Mouse (Mus musculus) G1E (cell line): ENCODE measurements at regions not wholly inside any gene's neighbourhood (a gene's known extent, or its start where the extent isn't known, plus 50 kb on each side); places are given as distances from the start of the nearest gene placed in this dataset.

ENCODE experiments used
- ATAC-seq: 2 replicates; pipeline ENCODE4 v1.8.0; 2016; ENCODE audit warnings: mild to moderate bottlenecking; ENCODE audit not compliant: insufficient number of reproducible peaks, poor library complexity, low FRiP score, severe bottlenecking; ENCODE audit errors: extremely low read depth
- DNase-seq: peaks from one replicate; pipeline ENCODE4 v3.0.0; 2012; ENCODE audit warnings: low spot score
- H3K27me3 ChIP-seq: 2 replicates; pipeline ENCODE4 v1.6.1; 2012; ENCODE audit warnings: mild to moderate bottlenecking, low read length, inconsistent platforms; ENCODE audit not compliant: insufficient read depth
- H3K36me3 ChIP-seq: replicated peaks from 2 replicates; pipeline ENCODE3; 2012; ENCODE audit warnings: mild to moderate bottlenecking, inconsistent platforms
- H3K4me1 ChIP-seq: 2 replicates; pipeline ENCODE4 v1.6.1; 2012; ENCODE audit warnings: low read depth, low read length, inconsistent platforms, mixed read lengths; ENCODE audit not compliant: insufficient read depth
- H3K4me3 ChIP-seq: 2 replicates; pipeline ENCODE4 v1.5.1; 2012; ENCODE audit warnings: low read depth, mild to moderate bottlenecking, inconsistent platforms, low read length, moderate library complexity, mixed read lengths
- H3K9me3 ChIP-seq: replicated peaks from 2 replicates; pipeline ENCODE4 v1.6.1; 2012; ENCODE audit warnings: inconsistent platforms
- CTCF ChIP-seq: IDR thresholded peaks from 2 replicates; pipeline ENCODE4 v1.5.1; 2012; ENCODE audit warnings: low read depth, low read length, inconsistent platforms, mixed read lengths
- GATA1 ChIP-seq: IDR thresholded peaks from 2 replicates; pipeline ENCODE4 v1.6.1; 2012; ENCODE audit warnings: borderline replicate concordance, low read length, inconsistent platforms, mixed read lengths
- GATA2 ChIP-seq: IDR thresholded peaks from 2 replicates; pipeline ENCODE4 v1.6.1; 2012; ENCODE audit warnings: low read depth, low read length, inconsistent platforms, borderline replicate concordance
- POLR2AphosphoS5 ChIP-seq: IDR thresholded peaks from 2 replicates; pipeline ENCODE4 v1.6.1; 2012; ENCODE audit warnings: low read depth, low read length, inconsistent platforms; ENCODE audit not compliant: insufficient replicate concordance
- TAL1 ChIP-seq: conservative IDR thresholded peaks from 2 replicates; pipeline ENCODE4 v1.6.1; 2012; ENCODE audit warnings: low read depth, low read length, inconsistent platforms, mixed read lengths

DNA sequence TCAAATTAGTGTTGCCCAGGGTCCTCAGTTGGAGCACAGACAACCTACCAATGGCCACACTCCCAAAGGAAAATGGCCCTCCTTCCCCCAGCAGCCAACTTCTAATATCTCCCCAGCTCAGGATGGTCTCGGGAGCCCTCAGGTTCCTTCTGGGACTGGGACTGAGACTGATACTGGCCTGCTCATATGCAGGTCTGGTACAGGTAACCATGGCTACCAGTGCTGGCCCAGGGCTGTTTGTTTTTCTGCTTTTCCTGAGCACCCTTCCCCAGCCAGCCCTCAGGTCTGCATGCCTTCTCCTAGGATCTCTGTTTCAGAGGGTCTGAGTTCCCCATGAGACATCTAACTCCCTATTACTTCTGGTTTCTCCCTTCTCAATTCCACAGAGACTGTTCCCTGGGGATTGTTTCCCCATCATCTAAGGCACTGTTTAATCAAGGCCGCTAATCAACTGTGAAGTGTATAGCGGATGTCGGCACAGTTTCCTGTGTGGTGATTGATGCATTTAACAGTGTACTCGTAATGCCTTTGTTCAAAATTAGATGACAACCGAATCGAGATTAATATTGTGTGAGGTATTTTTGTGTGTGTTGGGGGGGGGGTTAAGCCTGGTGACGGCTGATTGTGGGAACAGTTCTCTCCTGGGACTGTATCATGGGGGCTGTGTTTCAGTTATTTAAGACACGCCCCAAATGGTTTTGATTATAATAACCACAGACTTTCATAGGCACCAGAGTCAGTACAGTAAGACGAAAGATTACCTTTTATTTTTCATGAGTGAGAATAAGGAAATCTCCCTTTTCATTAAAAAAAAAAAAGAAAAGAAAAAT is 120.8 kb upstream of the Lmcd1 start:
- DNase-seq (no peak), ATAC-seq (no peak)
- Histone ChIP-seq H3K36me3 (no peaks in the 10 kb centered on the region), H3K4me3 (no peak overlapping the region), H3K4me1 (no peaks in the 10 kb centered on the region), H3K27me3 (no peaks in the 10 kb centered on the region), H3K9me3 (peaks cover 34% of the 10 kb centered on the region)
- TF ChIP-seq CTCF (no peak), GATA2 (no peak), TAL1 (no peak), GATA1 (no peak), POLR2AphosphoS5 (no peak)

DNA sequence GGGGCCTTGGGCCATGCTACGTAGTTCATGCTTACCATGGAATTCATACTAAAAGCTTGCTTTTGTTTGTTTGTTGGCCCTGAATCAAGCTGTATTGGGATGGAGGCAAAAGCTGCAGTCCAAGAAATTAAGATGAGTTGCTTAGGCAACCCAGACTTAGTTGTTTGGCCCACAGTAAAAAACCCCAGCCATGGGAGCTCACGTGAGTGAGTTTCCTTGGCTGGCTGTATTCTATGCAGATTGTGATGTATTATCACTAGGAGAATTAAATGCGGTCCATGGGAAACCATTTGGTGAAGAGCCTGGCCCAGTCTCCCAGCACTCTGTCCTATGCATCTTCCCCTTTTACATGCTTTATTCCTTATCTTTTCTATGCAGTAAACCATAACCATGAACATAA is 106.1 kb upstream of the Lmcd1 start:
- DNase-seq (no peak), ATAC-seq (no peak)
- Histone ChIP-seq H3K4me3 (no peak overlapping the region), H3K9me3 (peaks cover 33% of the 10 kb centered on the region), H3K36me3 (no peaks in the 10 kb centered on the region), H3K4me1 (no peaks in the 10 kb centered on the region), H3K27me3 (no peaks in the 10 kb centered on the region)
- TF ChIP-seq TAL1 (no peak), GATA2 (no peak), POLR2AphosphoS5 (no peak), GATA1 (no peak), CTCF (no peak)

DNA sequence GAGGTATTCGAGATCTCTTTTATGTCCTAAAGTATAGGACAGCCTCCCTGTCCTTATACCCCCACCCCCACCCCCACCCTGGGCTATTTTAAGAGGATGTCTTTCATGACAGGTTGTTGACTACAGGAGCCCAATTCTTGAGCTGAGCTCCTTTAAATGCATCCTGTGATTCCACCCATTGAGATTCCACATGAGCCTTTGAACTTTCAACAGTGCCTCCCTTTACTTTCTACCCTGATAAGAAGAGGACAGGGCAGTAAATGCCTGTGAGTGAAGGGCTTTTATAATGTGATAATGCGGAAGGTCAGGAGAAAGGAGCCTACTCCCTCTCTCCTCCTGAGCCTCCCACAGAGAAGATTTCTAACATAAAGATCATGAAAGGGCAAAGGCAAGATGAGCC is 97.2 kb upstream of the Lmcd1 start:
- Histone ChIP-seq H3K4me3 (no peak overlapping the region), H3K4me1 (no peaks in the 10 kb centered on the region), H3K27me3 (no peaks in the 10 kb centered on the region), H3K36me3 (no peaks in the 10 kb centered on the region), H3K9me3 (peaks cover 31% of the 10 kb centered on the region)
- no peak for TF ChIP-seq GATA2
- no peak for TF ChIP-seq GATA1
- no peak for TF ChIP-seq POLR2AphosphoS5
- TF ChIP-seq CTCF = no peak
- TF ChIP-seq TAL1 = no peak
- DNase-seq (no peak), ATAC-seq (no peak)

DNA sequence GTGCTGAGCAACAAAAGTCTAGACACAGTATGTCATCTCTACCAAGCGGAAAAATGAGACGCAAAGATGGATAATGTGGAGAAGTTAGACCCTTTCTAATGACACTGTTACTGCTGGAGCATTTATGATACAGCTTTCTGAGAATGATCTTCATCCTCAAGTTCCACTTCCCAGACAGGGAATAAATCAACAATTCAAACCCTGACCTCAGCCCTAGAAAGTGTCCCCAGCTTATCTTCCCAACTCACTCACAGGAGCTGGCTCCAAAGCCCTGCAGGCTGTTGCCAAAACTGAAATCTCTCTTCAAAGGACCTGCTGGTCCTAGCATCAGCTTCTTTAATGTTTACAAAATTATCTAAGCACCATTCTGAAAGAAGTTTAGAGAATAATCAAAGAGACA is 85.9 kb upstream of the Lmcd1 start:
- DNase-seq (no peak), ATAC-seq (no peak)
- H3K4me3 ChIP-seq = no peak overlapping the region
- no peaks in the 10 kb centered on the region for H3K36me3 ChIP-seq
- no peaks in the 10 kb centered on the region for H3K4me1 ChIP-seq
- no peaks in the 10 kb centered on the region for H3K27me3 ChIP-seq
- no peak for TF ChIP-seq POLR2AphosphoS5
- no peak for TF ChIP-seq CTCF
- no peak for TF ChIP-seq TAL1
- TF ChIP-seq GATA2 = no peak
- no peak for TF ChIP-seq GATA1
- peaks cover 23% of the 10 kb centered on the region for H3K9me3 ChIP-seq

DNA sequence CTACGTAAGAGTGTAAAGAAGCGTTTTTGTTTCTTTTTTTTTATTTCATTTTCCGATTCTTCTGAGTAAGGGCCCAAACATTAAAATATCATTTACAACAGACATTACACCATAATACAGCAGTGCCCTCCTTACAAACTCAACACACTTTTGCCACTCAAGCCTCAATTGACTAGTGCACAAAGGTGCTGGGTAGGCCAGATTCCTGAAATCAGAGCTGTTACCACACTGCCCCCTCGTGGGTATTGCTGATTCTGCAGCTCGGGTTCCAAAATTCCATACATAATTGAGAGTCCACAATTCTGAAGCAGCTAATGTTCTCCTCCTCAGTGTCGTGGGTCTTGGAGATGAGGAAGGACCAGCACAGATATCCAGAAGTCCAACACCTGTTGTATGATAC is 82.5 kb upstream of the Lmcd1 start:
- Histone ChIP-seq H3K4me3 (no peak overlapping the region), H3K27me3 (no peaks in the 10 kb centered on the region), H3K9me3 (peaks cover 44% of the 10 kb centered on the region), H3K36me3 (no peaks in the 10 kb centered on the region), H3K4me1 (no peaks in the 10 kb centered on the region)
- no peak for DNase-seq
- TF ChIP-seq POLR2AphosphoS5 (no peak), TAL1 (no peak), CTCF (no peak), GATA1 (no peak), GATA2 (no peak)
- no peak for ATAC-seq

DNA sequence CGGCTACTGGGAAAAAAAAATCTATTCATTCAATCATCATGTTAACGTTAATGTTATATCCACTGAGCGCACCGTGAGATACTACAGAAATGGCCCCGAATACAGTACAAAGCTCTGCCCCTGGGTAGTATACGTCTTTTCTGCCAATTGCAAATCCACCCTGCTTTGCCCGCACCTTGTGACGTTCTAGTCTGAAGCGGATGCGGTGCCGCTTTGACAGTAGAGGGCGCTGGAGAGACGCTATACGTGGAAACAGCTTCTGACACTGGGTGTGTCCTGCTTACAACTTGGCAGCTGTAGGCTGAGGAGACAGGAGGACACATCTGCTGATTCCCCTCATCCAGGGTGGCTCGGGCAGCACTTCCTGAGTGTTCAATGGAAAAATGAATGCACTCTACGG is 76.1 kb upstream of the Lmcd1 start:
- ATAC-seq = no peak
- TF ChIP-seq GATA2 = no peak
- TF ChIP-seq GATA1 = no peak
- TF ChIP-seq POLR2AphosphoS5 = no peak
- TF ChIP-seq TAL1 = no peak
- TF ChIP-seq CTCF = no peak
- Histone ChIP-seq H3K27me3 (no peaks in the 10 kb centered on the region), H3K9me3 (peaks cover 70% of the 10 kb centered on the region), H3K4me1 (no peaks in the 10 kb centered on the region), H3K4me3 (no peak overlapping the region), H3K36me3 (no peaks in the 10 kb centered on the region)
- DNase-seq = no peak

DNA sequence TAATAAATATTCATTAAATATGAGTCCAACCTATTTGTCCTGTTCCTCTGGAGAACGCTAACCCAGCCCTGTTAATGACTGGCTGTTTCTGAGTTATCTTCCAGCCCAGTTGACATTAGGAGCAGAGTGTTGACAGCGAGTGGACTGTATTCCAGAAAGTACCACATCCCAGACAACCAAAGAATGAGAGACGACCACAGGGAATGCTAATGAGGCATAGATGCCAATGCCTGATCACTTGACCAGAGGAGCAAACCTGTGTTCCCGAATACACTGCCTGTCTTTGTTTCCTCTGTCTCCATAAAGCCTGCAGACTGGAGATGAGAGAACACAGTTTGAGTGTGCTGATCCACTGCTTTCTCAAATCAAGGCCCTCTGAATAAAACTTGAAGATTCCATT is 74.3 kb upstream of the Lmcd1 start:
- peaks cover 67% of the 10 kb centered on the region for H3K9me3 ChIP-seq
- ATAC-seq = no peak
- H3K4me1 ChIP-seq = no peaks in the 10 kb centered on the region
- no peaks in the 10 kb centered on the region for H3K36me3 ChIP-seq
- no peak for DNase-seq
- H3K27me3 ChIP-seq = no peaks in the 10 kb centered on the region
- TF ChIP-seq GATA1 = no peak
- no peak for TF ChIP-seq TAL1
- no peak for TF ChIP-seq POLR2AphosphoS5
- no peak for TF ChIP-seq CTCF
- TF ChIP-seq GATA2 = no peak
- H3K4me3 ChIP-seq = no peak overlapping the region
